Mouse (Mus musculus) neural tube, embryonic 15.5 days (tissue): ENCODE data around the gene Dok5. TPM values are rescaled to one million over a fixed set of nuclear protein-coding genes. Genes with fewer than 3 reads are reported as not detected.

Experiments
- ATAC-seq: fragments of 200-750 bp; cut with Nextera tagmentation; 2 replicates; pipeline ENCODE4 v1.8.0; 2017; ENCODE audit warnings: mild to moderate bottlenecking, moderate TSS enrichment, moderate library complexity; ENCODE audit not compliant: low FRiP score
- H3K27ac ChIP-seq: fragments of 300-500 bp; sonication (generic); replicated peaks from 2 replicates; pipeline ENCODE4 v1.5.1; 2015; ENCODE audit warnings: mild to moderate bottlenecking, inconsistent platforms
- H3K27me3 ChIP-seq: fragments of 300-500 bp; sonication (generic); replicated peaks from 2 replicates; pipeline ENCODE4 v1.6.1; 2015; ENCODE audit warnings: inconsistent platforms
- H3K36me3 ChIP-seq: fragments of 300-500 bp; sonication (generic); 2 replicates; pipeline ENCODE4 v1.6.1; 2015; ENCODE audit warnings: inconsistent platforms
- H3K4me1 ChIP-seq: fragments of 300-500 bp; sonication (generic); 2 replicates; pipeline ENCODE4 v1.6.1; 2015; ENCODE audit warnings: inconsistent platforms
- H3K4me2 ChIP-seq: fragments of 300-500 bp; sonication (generic); 2 replicates; pipeline ENCODE4 v1.6.1; 2015; ENCODE audit warnings: inconsistent platforms, mild to moderate bottlenecking, moderate library complexity
- H3K4me3 ChIP-seq: fragments of 300-500 bp; sonication (generic); replicated peaks from 2 replicates; pipeline ENCODE4 v1.5.1; 2015; ENCODE audit warnings: mild to moderate bottlenecking, inconsistent platforms
- H3K9ac ChIP-seq: fragments of 300-500 bp; sonication (generic); replicated peaks from 2 replicates; pipeline ENCODE4 v1.6.1; 2015; ENCODE audit warnings: mild to moderate bottlenecking, inconsistent platforms
- H3K9me3 ChIP-seq: fragments of 300-500 bp; sonication (generic); replicated peaks from 2 replicates; pipeline ENCODE4 v1.6.1; 2016; ENCODE audit warnings: inconsistent platforms
- WGBS: fragments of 180-500 bp; shearing (Covaris S2); methylation state at CpG from one replicate; pipeline ENCODE4 v1.1.7; 2015; ENCODE audit warnings: mixed read lengths; 5-methylcytosine and 5-hydroxymethylcytosine counted together
- polyA plus RNA-seq: library from polyadenylated mRNA; unstranded; fragments of >200 nt; fragmentation: Nextera tagmentation; extraction: Ambion mirVana; gene quantifications from 2 replicates; pipeline ENCODE4 v1.2.1, GENCODE M21; 2015

Gene Dok5
- polyA plus RNA-seq, 1 experiment from 2014 or later: 70.9 TPM

- H3K9me3 ChIP-seq: no peaks in the 10 kb centered on the region
- H3K4me2 ChIP-seq: no peak overlapping the region
- H3K36me3 ChIP-seq: no peaks in the 10 kb centered on the region
- peak overlapping the region; percentile 39; the same call in 1 of the 2 replicates for H3K27ac ChIP-seq
- H3K9ac ChIP-seq: no peak overlapping the region
- H3K27me3 ChIP-seq: no peaks in the 10 kb centered on the region
- H3K4me1 ChIP-seq: peaks cover 41% of the 10 kb centered on the region
- no peak for ATAC-seq
- H3K4me3 ChIP-seq: no peak overlapping the region
- 0% methylated on average over 1 of the region's 1 CpGs for WGBS
Observed at GRCm38 (mm10) chr2:170771555-170771954, 39.9 kb downstream of the Dok5 start.

DNA sequence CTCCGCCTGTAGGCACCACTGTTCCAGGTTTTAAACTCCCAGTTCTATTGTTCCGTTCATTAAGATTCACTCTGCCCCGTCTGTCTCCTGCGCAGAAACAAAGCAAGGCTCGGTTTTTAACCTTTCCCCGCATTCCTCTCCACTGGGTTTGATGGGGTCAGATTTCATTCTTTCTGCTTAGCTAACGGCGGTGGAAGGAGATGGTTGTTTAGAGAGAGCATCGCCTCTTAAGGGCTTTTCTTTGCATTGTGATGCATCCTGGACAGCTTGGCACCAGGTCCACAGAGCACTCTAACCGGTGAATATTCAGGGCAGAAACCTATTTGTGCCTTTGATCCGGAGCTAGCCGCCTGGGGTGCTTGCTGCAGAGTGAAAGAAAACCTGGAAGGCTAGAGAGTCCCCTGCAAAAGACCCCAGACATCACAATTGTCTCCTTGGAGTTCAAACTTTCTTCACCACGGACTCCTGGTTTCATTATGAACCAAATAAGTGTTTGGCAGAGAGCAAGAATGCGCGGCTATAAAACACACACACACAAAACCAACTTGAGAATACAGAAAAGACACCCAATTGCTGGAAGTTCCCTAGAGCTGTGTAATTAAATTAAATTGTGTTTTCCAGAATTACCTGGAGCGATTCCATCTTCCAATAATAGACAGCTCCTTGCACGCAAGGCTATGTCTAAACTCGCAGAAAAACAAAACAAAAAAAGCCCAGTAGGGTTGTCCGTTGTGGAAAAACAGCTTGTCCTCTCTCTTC is 40.7 kb downstream of the Dok5 start:
- Histone ChIP-seq H3K9ac (0 out of 2 replicates have a peak overlapping the region, but pooled peaks have one; percentile 4), H3K4me3 (no peak overlapping the region), H3K27ac (peak overlapping the region; percentile 74), H3K4me2 (peak overlapping the region; percentile 45), H3K4me1 (peaks cover 34% of the 10 kb centered on the region), H3K9me3 (no peaks in the 10 kb centered on the region), H3K27me3 (no peaks in the 10 kb centered on the region), H3K36me3 (no peaks in the 10 kb centered on the region)
- 5% methylated on average over 19 of the region's 19 CpGs for WGBS
- ATAC-seq: peak; percentile 65

GRCm38 (mm10) chr2:170772885-170773270 is 41.3 kb downstream of the Dok5 start:
- no peaks in the 10 kb centered on the region for H3K9me3 ChIP-seq
- no peak overlapping the region for H3K9ac ChIP-seq
- WGBS: 20% methylated on average over 8 of the region's 8 CpGs
- H3K36me3 ChIP-seq: no peaks in the 10 kb centered on the region
- no peak for ATAC-seq
- H3K4me3 ChIP-seq: no peak overlapping the region
- no peaks in the 10 kb centered on the region for H3K27me3 ChIP-seq
- H3K4me2 ChIP-seq: peak overlapping the region; percentile 45; the same call in 1 of the 2 replicates
- H3K4me1 ChIP-seq: peaks cover 28% of the 10 kb centered on the region
- peak overlapping the region; percentile 74 for H3K27ac ChIP-seq

DNA sequence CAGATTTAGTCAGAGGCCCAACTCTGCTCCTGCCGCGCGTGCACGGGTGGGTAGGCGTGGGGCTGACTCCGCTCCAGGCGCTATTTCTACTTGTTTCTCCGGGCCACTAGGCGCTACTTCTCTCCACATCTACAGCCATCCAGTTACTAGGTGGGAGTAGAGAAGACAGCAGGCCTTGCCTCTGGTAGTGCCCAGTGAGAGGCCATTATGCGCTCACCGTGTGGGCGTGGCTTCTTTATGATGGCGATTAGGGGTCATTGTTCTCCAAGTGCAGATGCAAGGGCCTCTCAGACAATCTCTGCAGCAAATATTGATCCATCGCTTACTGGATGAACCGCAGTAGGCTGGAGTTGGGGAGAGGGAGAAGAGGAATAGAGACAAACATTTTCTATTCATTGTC is 44.0 kb downstream of the Dok5 start:
- peaks cover 30% of the 10 kb centered on the region for H3K4me1 ChIP-seq
- no peaks in the 10 kb centered on the region for H3K27me3 ChIP-seq
- no peaks in the 10 kb centered on the region for H3K9me3 ChIP-seq
- no peak overlapping the region for H3K4me2 ChIP-seq
- H3K27ac ChIP-seq: no peak overlapping the region
- 70% methylated on average over 15 of the region's 15 CpGs for WGBS
- H3K9ac ChIP-seq: no peak overlapping the region
- ATAC-seq: no peak
- no peak overlapping the region for H3K4me3 ChIP-seq
- H3K36me3 ChIP-seq: no peaks in the 10 kb centered on the region

DNA sequence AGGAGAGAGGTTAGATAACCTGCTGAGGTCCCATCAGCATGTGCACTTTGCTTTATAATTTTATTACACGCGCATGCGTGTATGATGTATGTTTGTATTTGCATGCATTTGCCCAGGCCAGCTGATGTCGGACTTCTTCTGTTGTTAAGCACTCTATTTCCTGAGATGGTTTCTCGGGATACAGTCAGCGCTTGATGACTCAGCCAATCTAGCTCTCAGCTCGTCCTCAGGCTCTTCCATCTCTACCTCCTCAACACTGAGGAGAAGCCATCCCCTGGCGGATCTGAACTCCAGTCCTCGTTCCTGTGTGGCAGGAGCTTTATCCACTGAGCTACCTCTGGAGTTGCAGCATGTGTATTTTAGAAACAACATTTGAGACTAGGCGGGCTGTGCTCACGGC is 44.5 kb downstream of the Dok5 start:
- Histone ChIP-seq H3K4me3 (no peak overlapping the region), H3K27me3 (no peaks in the 10 kb centered on the region), H3K27ac (no peak overlapping the region), H3K4me2 (no peak overlapping the region), H3K4me1 (peaks cover 32% of the 10 kb centered on the region), H3K36me3 (no peaks in the 10 kb centered on the region), H3K9me3 (no peaks in the 10 kb centered on the region), H3K9ac (no peak overlapping the region)
- no peak for ATAC-seq
- WGBS: 91% methylated on average over 11 of the region's 11 CpGs

DNA sequence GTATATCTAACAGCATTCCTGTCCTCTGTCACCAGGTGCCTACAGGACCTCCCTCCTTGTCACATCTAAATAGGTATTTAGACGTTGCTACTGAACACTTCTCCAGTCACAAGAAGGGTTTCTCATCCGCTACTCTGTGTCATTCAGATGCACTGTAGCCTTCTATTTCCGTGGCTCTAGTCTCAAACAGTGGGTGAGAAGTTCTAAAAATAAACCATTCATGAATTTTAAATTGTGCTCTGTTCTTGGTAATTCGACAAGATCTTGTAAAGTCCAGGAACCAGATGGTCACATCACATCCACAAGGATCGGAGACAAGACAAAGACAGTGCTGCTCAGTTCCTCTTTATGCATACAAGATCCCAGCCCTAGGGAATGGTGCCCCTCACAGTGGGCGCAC is 46.0 kb downstream of the Dok5 start:
- WGBS: 86% methylated on average over 6 of the region's 6 CpGs

DNA sequence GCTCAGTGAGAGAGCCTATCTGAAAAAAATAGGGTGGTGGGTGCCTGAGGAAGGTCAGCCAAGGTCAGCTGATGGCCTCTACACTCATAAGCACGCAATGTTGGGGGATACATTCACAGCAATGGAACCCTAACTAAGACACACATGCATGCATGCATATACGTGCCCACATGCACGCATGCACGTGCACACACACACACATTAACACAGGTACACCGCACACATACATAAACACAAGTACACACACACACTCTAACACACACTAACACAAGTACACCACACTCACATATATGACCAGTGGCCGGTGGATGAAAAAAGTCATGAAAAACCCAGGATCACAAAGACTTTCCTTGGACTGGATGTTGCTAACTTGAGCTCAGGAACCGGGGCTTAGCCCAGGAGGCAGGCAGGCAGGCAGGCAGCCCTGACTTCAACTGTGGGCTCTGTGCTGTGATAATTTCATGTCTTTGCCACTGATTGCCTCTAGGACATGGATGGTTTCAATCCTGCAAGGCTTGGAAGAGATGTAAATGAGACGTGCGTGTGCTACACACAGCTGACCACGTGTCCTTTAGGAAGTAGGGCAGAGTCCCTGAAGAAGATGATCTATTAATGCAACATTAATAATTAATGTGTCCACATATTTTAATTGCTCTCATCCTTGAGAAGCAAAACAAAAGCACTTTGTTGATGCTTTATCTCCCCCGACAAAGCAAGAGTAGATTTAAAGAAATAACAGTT is 48.6 kb downstream of the Dok5 start:
- 83% methylated on average over 11 of the region's 11 CpGs for WGBS
- H3K9me3 ChIP-seq: no peaks in the 10 kb centered on the region
- H3K27me3 ChIP-seq: no peaks in the 10 kb centered on the region
- no peak overlapping the region for H3K4me3 ChIP-seq
- peak overlapping the region; percentile 29; the same call in 1 of the 2 replicates for H3K27ac ChIP-seq
- H3K4me2 ChIP-seq: no peak overlapping the region
- ATAC-seq: peak; percentile 53; the same call in 1 of the 2 replicates
- no peaks in the 10 kb centered on the region for H3K36me3 ChIP-seq
- H3K9ac ChIP-seq: no peak overlapping the region
- peaks cover 12% of the 10 kb centered on the region for H3K4me1 ChIP-seq

More for the DNA sequence above, 46.0 kb downstream of the Dok5 start:
- Histone ChIP-seq H3K9ac (no peak overlapping the region), H3K4me3 (no peak overlapping the region), H3K4me1 (peaks cover 23% of the 10 kb centered on the region), H3K4me2 (no peak overlapping the region), H3K27me3 (no peaks in the 10 kb centered on the region), H3K9me3 (no peaks in the 10 kb centered on the region), H3K27ac (no peak overlapping the region), H3K36me3 (no peaks in the 10 kb centered on the region)
- no peak for ATAC-seq

- no peaks in the 10 kb centered on the region for H3K36me3 ChIP-seq
- H3K27me3 ChIP-seq: no peaks in the 10 kb centered on the region
- H3K27ac ChIP-seq: no peak overlapping the region
- peaks cover 12% of the 10 kb centered on the region for H3K4me1 ChIP-seq
- H3K4me2 ChIP-seq: no peak overlapping the region
- H3K9me3 ChIP-seq: no peaks in the 10 kb centered on the region
- H3K4me3 ChIP-seq: no peak overlapping the region
- no peak overlapping the region for H3K9ac ChIP-seq
- no peak for ATAC-seq
- WGBS: 98% methylated on average over 10 of the region's 10 CpGs
Observed at GRCm38 (mm10) chr2:170788101-170788500, 56.5 kb downstream of the Dok5 start.

GRCm38 (mm10) chr2:170791332-170792017 is 59.9 kb downstream of the Dok5 start:
- H3K27ac ChIP-seq: no peak overlapping the region
- 32% methylated on average over 8 of the region's 8 CpGs for WGBS
- H3K4me2 ChIP-seq: no peak overlapping the region
- H3K9ac ChIP-seq: no peak overlapping the region
- H3K27me3 ChIP-seq: no peaks in the 10 kb centered on the region
- H3K4me1 ChIP-seq: peaks cover 12% of the 10 kb centered on the region
- ATAC-seq: no peak
- H3K4me3 ChIP-seq: no peak overlapping the region
- H3K9me3 ChIP-seq: no peaks in the 10 kb centered on the region
- no peaks in the 10 kb centered on the region for H3K36me3 ChIP-seq

GRCm38 (mm10) chr2:170795242-170795641 is 63.6 kb downstream of the Dok5 start:
- H3K27ac ChIP-seq: no peak overlapping the region
- no peak overlapping the region for H3K4me2 ChIP-seq
- H3K36me3 ChIP-seq: no peaks in the 10 kb centered on the region
- no peaks in the 10 kb centered on the region for H3K27me3 ChIP-seq
- peaks cover 12% of the 10 kb centered on the region for H3K4me1 ChIP-seq
- H3K9me3 ChIP-seq: no peaks in the 10 kb centered on the region
- no peak overlapping the region for H3K4me3 ChIP-seq
- no peak overlapping the region for H3K9ac ChIP-seq
- ATAC-seq: no peak
- 90% methylated on average over 3 of the region's 3 CpGs for WGBS

DNA sequence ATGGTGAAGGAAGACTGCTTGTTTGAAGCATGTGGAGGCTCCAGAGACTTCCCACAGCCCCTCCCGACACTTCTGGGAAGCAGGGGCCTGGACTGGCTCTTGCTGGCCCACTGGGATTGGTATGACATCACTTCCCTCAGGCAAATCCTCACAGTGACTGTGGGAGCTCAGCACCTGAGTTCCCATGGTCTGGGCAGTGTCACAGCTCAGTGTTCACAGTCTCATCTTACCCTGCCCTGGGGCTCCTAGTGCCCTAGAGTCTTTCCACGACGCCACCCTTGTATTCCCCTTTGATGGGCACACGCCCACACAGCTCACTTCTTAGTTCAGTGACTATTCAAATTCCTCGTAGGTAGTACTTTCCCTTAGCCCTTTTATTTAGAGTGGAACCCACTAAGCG is 71.4 kb downstream of the Dok5 start:
- ATAC-seq: no peak
- Histone ChIP-seq H3K27ac (no peak overlapping the region), H3K4me2 (no peak overlapping the region), H3K27me3 (no peaks in the 10 kb centered on the region), H3K9me3 (no peaks in the 10 kb centered on the region), H3K4me1 (peaks cover 16% of the 10 kb centered on the region), H3K36me3 (peaks cover 7% of the 10 kb centered on the region), H3K9ac (no peak overlapping the region), H3K4me3 (no peak overlapping the region)
- 77% methylated on average over 6 of the region's 6 CpGs for WGBS
